Mouse (Mus musculus) forebrain, embryonic 11.5 days (tissue): ENCODE data around the gene Mef2a. TPM values are rescaled to one million over a fixed set of nuclear protein-coding genes. Genes with fewer than 3 reads are reported as not detected.

Experiments used
- ATAC-seq: fragments of 200-750 bp; cut with Nextera tagmentation; replicated peaks from 2 replicates; pipeline ENCODE4 v1.8.0; 2017; ENCODE audit warnings: moderate TSS enrichment; ENCODE audit not compliant: low FRiP score
- DNase-seq: peaks from one replicate; pipeline ENCODE4 v3.0.0-alpha.2; 2017; ENCODE audit warnings: low spot score
- H3K27ac ChIP-seq: fragments of 300-500 bp; sonication (generic); 2 replicates; pipeline ENCODE4 v1.5.1; 2014; ENCODE audit warnings: low read depth, low read length
- H3K27me3 ChIP-seq: fragments of 300-500 bp; sonication (generic); 2 replicates; pipeline ENCODE4 v1.6.1; 2014; ENCODE audit warnings: mild to moderate bottlenecking, low read length, mixed read lengths; ENCODE audit not compliant: control insufficient read depth, insufficient read depth
- H3K36me3 ChIP-seq: fragments of 300-500 bp; sonication (generic); 2 replicates; pipeline ENCODE4 v1.6.1; 2014; ENCODE audit warnings: mild to moderate bottlenecking, low read length, moderate library complexity, mixed read lengths; ENCODE audit not compliant: control insufficient read depth, insufficient read depth
- H3K4me1 ChIP-seq: fragments of 300-500 bp; sonication (generic); replicated peaks from 2 replicates; pipeline ENCODE4 v1.6.1; 2014; ENCODE audit warnings: low read length, mixed read lengths; ENCODE audit not compliant: control insufficient read depth, insufficient read depth
- H3K4me2 ChIP-seq: fragments of 300-500 bp; sonication (generic); 2 replicates; pipeline ENCODE4 v1.6.1; 2014; ENCODE audit warnings: low read depth, mild to moderate bottlenecking, low read length, moderate library complexity, mixed read lengths; ENCODE audit not compliant: severe bottlenecking
- H3K4me3 ChIP-seq: fragments of 300-500 bp; sonication (generic); 2 replicates; pipeline ENCODE4 v1.5.1; 2014; ENCODE audit warnings: low read depth, low read length
- H3K9ac ChIP-seq: fragments of 300-500 bp; sonication (generic); 2 replicates; pipeline ENCODE4 v1.6.1; 2014; ENCODE audit warnings: low read length
- H3K9me3 ChIP-seq: fragments of 300-500 bp; sonication (generic); 2 replicates; pipeline ENCODE4 v1.6.1; 2016; ENCODE audit warnings: low read length, mixed read lengths; ENCODE audit not compliant: control insufficient read depth
- WGBS: fragments of 180-500 bp; shearing (Covaris S2); extraction: QIAGEN DNeasy Blood & Tissue Kit; methylation state at CpG from one replicate; pipeline ENCODE4 v1.1.7; 2014; 5-methylcytosine and 5-hydroxymethylcytosine counted together
- polyA plus RNA-seq: library from polyadenylated mRNA; unstranded; fragments of >200 nt; fragmentation: Nextera tagmentation; extraction: Ambion mirVana; gene quantifications from 2 replicates; pipeline ENCODE4 v1.2.1, GENCODE M21; 2014

Mef2a gene
- polyA plus RNA-seq, 1 experiment from 2014 or later, result 23.6 TPM

- 88% methylated on average over 9 of the region's 9 CpGs for WGBS
- no peaks in the 10 kb centered on the region for H3K27me3 ChIP-seq
- no peak overlapping the region for H3K4me2 ChIP-seq
- no peak for ATAC-seq
- no peaks in the 10 kb centered on the region for H3K4me1 ChIP-seq
- no peak overlapping the region for H3K4me3 ChIP-seq
- H3K36me3 ChIP-seq, result no peaks in the 10 kb centered on the region
- no peaks in the 10 kb centered on the region for H3K9me3 ChIP-seq
- no peak overlapping the region for H3K9ac ChIP-seq
- DNase-seq, result peak; percentile 38
- no peak overlapping the region for H3K27ac ChIP-seq
Observed at GRCm38 (mm10) chr7:67205734-67206425, 166.8 kb downstream of the Mef2a start.

- no peak overlapping the region for H3K4me2 ChIP-seq
- ATAC-seq (no peak), DNase-seq (peak; percentile 27)
- H3K9ac ChIP-seq, result no peak overlapping the region
- H3K27me3 ChIP-seq, result no peaks in the 10 kb centered on the region
- H3K4me1 ChIP-seq, result no peaks in the 10 kb centered on the region
- H3K27ac ChIP-seq, result no peak overlapping the region
- no peak overlapping the region for H3K4me3 ChIP-seq
- WGBS, result 88% methylated on average over 3 of the region's 3 CpGs
- H3K9me3 ChIP-seq, result no peaks in the 10 kb centered on the region
- H3K36me3 ChIP-seq, result no peaks in the 10 kb centered on the region
Observed at GRCm38 (mm10) chr7:67203625-67204024, 169.0 kb downstream of the Mef2a start.

DNA sequence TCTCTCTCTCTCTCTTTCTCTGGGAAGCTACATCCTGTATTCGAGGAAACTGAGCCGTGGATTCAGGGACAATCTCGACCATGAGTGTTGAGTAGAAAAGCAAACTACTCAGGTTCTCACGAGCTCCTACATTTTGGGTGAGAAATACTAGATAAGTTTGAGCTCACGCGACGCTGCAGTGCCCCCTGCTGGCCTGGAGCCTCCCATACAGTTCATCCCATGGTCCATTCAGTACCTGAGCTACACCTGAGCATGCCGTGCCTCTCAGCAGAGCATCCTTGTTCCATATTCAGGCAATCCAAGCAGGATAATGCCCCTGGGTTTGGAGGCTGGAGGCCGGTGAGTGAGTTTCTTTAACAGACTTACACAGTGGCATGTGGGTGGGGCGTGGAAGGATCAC lies 173.2 kb downstream of the Mef2a start:
- Histone ChIP-seq H3K9me3 (no peaks in the 10 kb centered on the region), H3K4me1 (no peaks in the 10 kb centered on the region), H3K27ac (no peak overlapping the region), H3K9ac (no peak overlapping the region), H3K4me3 (no peak overlapping the region), H3K4me2 (no peak overlapping the region), H3K27me3 (no peaks in the 10 kb centered on the region), H3K36me3 (no peaks in the 10 kb centered on the region)
- DNase-seq (peak; percentile 76), ATAC-seq (no peak)
- 22% methylated on average over 10 of the region's 10 CpGs for WGBS

- Histone ChIP-seq H3K4me3 (no peak overlapping the region), H3K27ac (no peak overlapping the region), H3K4me1 (no peaks in the 10 kb centered on the region), H3K9me3 (no peaks in the 10 kb centered on the region), H3K4me2 (no peak overlapping the region), H3K27me3 (no peaks in the 10 kb centered on the region), H3K36me3 (no peaks in the 10 kb centered on the region), H3K9ac (no peak overlapping the region)
- DNase-seq (no peak), ATAC-seq (no peak)
- 6% methylated on average over 4 of the region's 4 CpGs for WGBS
Observed at GRCm38 (mm10) chr7:67183786-67184185, 188.9 kb downstream of the Mef2a start.

Other genes with a start within 250 kb of the Mef2a start
- gene Lysmd4, start 150.3 kb downstream of the Mef2a start, polyA plus RNA-seq, result 12.4 and 13.3 TPM in 2 replicates